In the genomic region with DNA sequence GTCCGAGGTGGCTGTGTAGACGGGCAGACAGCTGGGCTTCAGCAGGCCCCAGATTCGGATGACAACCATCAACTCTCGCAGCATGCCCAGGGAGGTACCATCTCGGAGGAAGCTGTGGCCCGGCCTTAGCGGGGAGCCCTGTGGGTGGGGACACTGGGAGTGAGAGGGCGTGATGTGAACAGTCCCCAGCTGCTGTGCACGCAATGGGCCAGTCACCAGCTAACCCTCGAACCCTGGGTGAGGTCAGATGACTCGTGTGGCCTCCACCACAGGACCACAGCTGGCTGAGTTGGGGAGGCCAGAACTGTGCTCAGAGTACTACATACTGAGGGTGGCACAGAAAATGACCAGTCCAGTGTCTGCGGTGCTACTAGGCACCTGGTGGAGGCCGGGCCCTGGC, we compare ENCODE assay signal across 25 mouse cellular contexts. TPM values are rescaled to one million over a fixed set of nuclear protein-coding genes. Genes with fewer than 3 reads are reported as not detected.
DNase-seq lines count a peak whose midpoint lies in the region; ATAC-seq and TF ChIP-seq lines count a peak whose summit lies in the region.
"Had no signal": no experiment of that assay in that cellular context is flagged by ENCODE, and none has a peak within 500 bp of the region (broad histone marks: within the 10 kb centered on the region; RNA-seq: fewer than 3 reads in every experiment).

No protein-coding gene starts in this region.

- DNase-seq in liver, postnatal 0 days: no peak
- DNase-seq in lung, postnatal 36 days: peak; percentile 70
- no peak for DNase-seq in T-cell, adult 2 months (ENCODE audit: low spot score)
- DNase-seq in heart, postnatal 14 days: no peak
- DNase-seq: cerebellum, adult 2 months; kidney, adult 8-10 months; layer of hippocampus, adult 9-11 months; spleen, adult 18-20 months; thymus, adult 18-20 months had no signal

- 81% methylated on average over 13 of the region's 13 CpGs for WGBS in intestine, embryonic 16.5 days
- WGBS in liver, postnatal 0 days (ENCODE audit: insufficient replicate concordance): 78% methylated on average over 13 of the region's 13 CpGs
- WGBS in forebrain, embryonic 12.5 days: 88% methylated on average over 13 of the region's 13 CpGs

- TF ChIP-seq EP300 in liver, postnatal 0 days (IDR thresholded peaks at IDR 0.05; ENCODE audit: low read depth): no peak

- no peak for TF ChIP-seq CTCF in liver, postnatal 0 days (IDR thresholded peaks at IDR 0.05; ENCODE audit: low read depth)

- no peak overlapping the region for H3K27ac ChIP-seq in intestine, embryonic 16.5 days (ENCODE audit: low read length)
- H3K27ac ChIP-seq in liver, postnatal 0 days (ENCODE audit: low read depth): peak overlapping the region; percentile 68
- H3K27ac ChIP-seq in forebrain, embryonic 12.5 days: no peak overlapping the region
- H3K27ac ChIP-seq: embryonic facial prominence, embryonic 12.5 days; hindbrain, embryonic 14.5 days had no signal

- no peak overlapping the region for H3K9ac ChIP-seq in intestine, embryonic 16.5 days (ENCODE audit: low read depth, low read length)
- H3K9ac ChIP-seq in liver, postnatal 0 days (replicated peaks): no peak overlapping the region
- no peak overlapping the region for H3K9ac ChIP-seq in forebrain, embryonic 12.5 days
- H3K9ac ChIP-seq: hindbrain, embryonic 14.5 days had no signal

- H3K4me1 ChIP-seq in intestine, embryonic 16.5 days (ENCODE audit: control insufficient read depth, insufficient read depth, low read length): peaks cover 12% of the 10 kb centered on the region
- 0 out of 2 replicates have a peak, but pooled peaks cover 8% of the 10 kb centered on the region for H3K4me1 ChIP-seq in liver, postnatal 0 days (ENCODE audit: insufficient read depth)
- peaks cover 17% of the 10 kb centered on the region for H3K4me1 ChIP-seq in forebrain, embryonic 12.5 days
- H3K4me1 ChIP-seq: embryonic facial prominence, embryonic 12.5 days had no signal

- no peak overlapping the region for H3K4me2 ChIP-seq in intestine, embryonic 16.5 days (ENCODE audit: low read depth, low read length)
- H3K4me2 ChIP-seq in liver, postnatal 0 days (ENCODE audit: low read depth, low read length): no peak overlapping the region
- no peak overlapping the region for H3K4me2 ChIP-seq in forebrain, embryonic 12.5 days
- H3K4me2 ChIP-seq: embryonic facial prominence, embryonic 12.5 days; heart, embryonic 11.5 days; hindbrain, embryonic 14.5 days had no signal

- no peaks in the 10 kb centered on the region for H3K9me3 ChIP-seq in intestine, embryonic 16.5 days (ENCODE audit: control insufficient read depth, low read length)
- H3K9me3 ChIP-seq in liver, postnatal 0 days (ENCODE audit: low read length): no peaks in the 10 kb centered on the region
- H3K9me3 ChIP-seq in forebrain, embryonic 12.5 days: no peaks in the 10 kb centered on the region
- H3K9me3 ChIP-seq: embryonic facial prominence, embryonic 12.5 days had no signal

- H3K27me3 ChIP-seq in intestine, embryonic 16.5 days (replicated peaks; ENCODE audit: control insufficient read depth, insufficient read depth, low read length): no peaks in the 10 kb centered on the region
- H3K27me3 ChIP-seq in liver, postnatal 0 days (ENCODE audit: insufficient read depth, low read length): no peaks in the 10 kb centered on the region
- peaks cover 59% of the 10 kb centered on the region for H3K27me3 ChIP-seq in forebrain, embryonic 12.5 days
- H3K27me3 ChIP-seq: CH12.LX; embryonic facial prominence, embryonic 12.5 days had no signal

- peaks cover 16% of the 10 kb centered on the region for H3K36me3 ChIP-seq in intestine, embryonic 16.5 days (ENCODE audit: control insufficient read depth, insufficient read depth, low read length)
- peaks cover 19% of the 10 kb centered on the region; the same call in 1 of the 2 replicates for H3K36me3 ChIP-seq in liver, postnatal 0 days (replicated peaks; ENCODE audit: insufficient read depth, low read length)
- H3K36me3 ChIP-seq in forebrain, embryonic 12.5 days (replicated peaks): peaks cover 59% of the 10 kb centered on the region

- no peak overlapping the region for H3K4me3 ChIP-seq in intestine, embryonic 16.5 days (ENCODE audit: low read length)
- no peak overlapping the region for H3K4me3 ChIP-seq in liver, postnatal 0 days (ENCODE audit: low read depth, low read length)
- no peak overlapping the region for H3K4me3 ChIP-seq in forebrain, embryonic 12.5 days (replicated peaks)
- H3K4me3 ChIP-seq: embryonic facial prominence, embryonic 12.5 days had no signal

- peak; percentile 18; the same call in 1 of the 2 replicates for ATAC-seq in granulocyte monocyte progenitor cell, adult 5-6 weeks (replicated peaks; ENCODE audit: poor library complexity, severe bottlenecking)
- ATAC-seq in intestine, embryonic 16.5 days: 0 out of 2 replicates have a peak, but pooled peaks have one; percentile 2
- no peak; the same call in 1 of the 2 replicates for ATAC-seq in liver, postnatal 0 days
- ATAC-seq in forebrain, embryonic 12.5 days (ENCODE audit: low FRiP score): no peak

- intact Hi-C loops in heart, postnatal 14 days (cut with DNase I): no loop called here

RNA-seq across cellular contexts. Expression of a gene that starts 6.2 kb away (rescaled TPM):
- total RNA-seq in granulocyte monocyte progenitor cell, adult 5-6 weeks (2014; fragmentation: Nextera tagmentation): 1.6 and 4.5 TPM in 2 replicates
- total RNA-seq in granulocyte monocyte progenitor cell, adult 5-6 weeks (2017): not detected in 2 replicates
- polyA plus RNA-seq in intestine, embryonic 16.5 days (2015; fragmentation: Nextera tagmentation; extraction: Ambion mirVana): not detected in 2 replicates
- not detected in 2 replicates for polyA plus RNA-seq in liver, postnatal 0 days (2015; fragmentation: Nextera tagmentation; extraction: Ambion mirVana)
- not detected in 2 replicates for polyA plus RNA-seq in forebrain, embryonic 12.5 days (2016; fragmentation: Nextera tagmentation; extraction: Ambion mirVana)
- 10 to 100 TPM; 14.2 to 77.3 TPM for total RNA-seq in heart, postnatal 14 days (2021)
- total RNA-seq: CH12.LX; left cerebral cortex, adult 8-10 months; megakaryocyte-erythroid progenitor cell, adult 5-6 weeks; midbrain, postnatal 0 days had no signal
- polyA plus RNA-seq: embryonic facial prominence, embryonic 12.5 days; heart, embryonic 11.5 days; hindbrain, embryonic 14.5 days; midbrain, postnatal 0 days; neural tube, embryonic 11.5 days; stomach, embryonic 14.5 days had no signal

RNA-seq across cellular contexts. Expression of a gene that starts 10.8 kb away (rescaled TPM):
- total RNA-seq in granulocyte monocyte progenitor cell, adult 5-6 weeks (2014; fragmentation: Nextera tagmentation): 5,751 and 6,009 TPM in 2 replicates
- total RNA-seq in granulocyte monocyte progenitor cell, adult 5-6 weeks (2017): 2,814 and 3,772 TPM in 2 replicates
- polyA plus RNA-seq in intestine, embryonic 16.5 days (2015; fragmentation: Nextera tagmentation; extraction: Ambion mirVana): 0.42 and 2.4 TPM in 2 replicates
- polyA plus RNA-seq in liver, postnatal 0 days (2015; fragmentation: Nextera tagmentation; extraction: Ambion mirVana): 180 and 207 TPM in 2 replicates
- not detected in 2 replicates for polyA plus RNA-seq in forebrain, embryonic 12.5 days (2016; fragmentation: Nextera tagmentation; extraction: Ambion mirVana)
- total RNA-seq in heart, postnatal 14 days (2021): not detected
- total RNA-seq: CH12.LX; heart, postnatal 25 days; left cerebral cortex, adult 8-10 months; midbrain, postnatal 0 days had no signal
- polyA plus RNA-seq: midbrain, postnatal 0 days; neural tube, embryonic 11.5 days had no signal

RNA-seq across cellular contexts. Expression of a gene that starts 11.9 kb away (rescaled TPM):
- 14.1 and 20.3 TPM in 2 replicates for total RNA-seq in granulocyte monocyte progenitor cell, adult 5-6 weeks (2014; fragmentation: Nextera tagmentation)
- 17.0 and 18.7 TPM in 2 replicates for total RNA-seq in granulocyte monocyte progenitor cell, adult 5-6 weeks (2017)
- 34.1 and 37.2 TPM in 2 replicates for polyA plus RNA-seq in intestine, embryonic 16.5 days (2015; fragmentation: Nextera tagmentation; extraction: Ambion mirVana)
- polyA plus RNA-seq in liver, postnatal 0 days (2015; fragmentation: Nextera tagmentation; extraction: Ambion mirVana): 13.5 and 14.3 TPM in 2 replicates
- 59.9 and 62.3 TPM in 2 replicates for polyA plus RNA-seq in forebrain, embryonic 12.5 days (2016; fragmentation: Nextera tagmentation; extraction: Ambion mirVana)
- total RNA-seq in heart, postnatal 14 days (2021): 10 to 100 TPM; 48.3 to 51.5 TPM

RNA-seq across cellular contexts. Expression of a gene that starts 13.8 kb away (rescaled TPM):
- total RNA-seq in granulocyte monocyte progenitor cell, adult 5-6 weeks (2014; fragmentation: Nextera tagmentation): not detected in 2 replicates
- 0.98 TPM in 1 of 2 replicates, not detected in the other for total RNA-seq in granulocyte monocyte progenitor cell, adult 5-6 weeks (2017)
- polyA plus RNA-seq in intestine, embryonic 16.5 days (2015; fragmentation: Nextera tagmentation; extraction: Ambion mirVana): 2.1 and 7.8 TPM in 2 replicates
- 4.6 TPM in 1 of 2 replicates, not detected in the other for polyA plus RNA-seq in liver, postnatal 0 days (2015; fragmentation: Nextera tagmentation; extraction: Ambion mirVana)
- 35.1 and 53.2 TPM in 2 replicates for polyA plus RNA-seq in forebrain, embryonic 12.5 days (2016; fragmentation: Nextera tagmentation; extraction: Ambion mirVana)
- total RNA-seq in heart, postnatal 14 days (2021): not detected
- total RNA-seq: adrenal gland, postnatal 36 days; gastrocnemius, postnatal 4 days; heart, postnatal 25 days; left cerebral cortex, adult 8-10 months; megakaryocyte-erythroid progenitor cell, adult 5-6 weeks; midbrain, postnatal 0 days had no signal
- polyA plus RNA-seq: cerebellum, adult 2 months; limb, embryonic 14.5 days; neural tube, embryonic 11.5 days had no signal

RNA-seq across cellular contexts. Expression of a gene that starts 20.0 kb away (rescaled TPM):
- total RNA-seq in granulocyte monocyte progenitor cell, adult 5-6 weeks (2014; fragmentation: Nextera tagmentation): not detected in 2 replicates
- 0.26 TPM in 1 of 2 replicates, not detected in the other for total RNA-seq in granulocyte monocyte progenitor cell, adult 5-6 weeks (2017)
- polyA plus RNA-seq in intestine, embryonic 16.5 days (2015; fragmentation: Nextera tagmentation; extraction: Ambion mirVana): 0.68 and 0.69 TPM in 2 replicates
- polyA plus RNA-seq in liver, postnatal 0 days (2015; fragmentation: Nextera tagmentation; extraction: Ambion mirVana): 0.18 and 0.34 TPM in 2 replicates
- 0.96 and 1.1 TPM in 2 replicates for polyA plus RNA-seq in forebrain, embryonic 12.5 days (2016; fragmentation: Nextera tagmentation; extraction: Ambion mirVana)
- under 1 TPM; 0.41 to 0.43 TPM for total RNA-seq in heart, postnatal 14 days (2021)

Comparison
In these comparisons a context has a peak if more than half of its experiments do, and no peak if none do; other contexts are left out.
1. ATAC-seq: peak in granulocyte monocyte progenitor cell, adult 5-6 weeks (single experiment) and intestine, embryonic 16.5 days (single experiment); none in liver, postnatal 0 days (single experiment) and forebrain, embryonic 12.5 days (single experiment).
2. RNA of a gene that starts 10.8 kb away (polyA plus RNA-seq): 180 to 207 TPM in liver, postnatal 0 days; 0.42 to 2.4 TPM in intestine, embryonic 16.5 days and not detected in forebrain, embryonic 12.5 days; every median in the first group is over 10 times any median in the second.